Mouse (Mus musculus): ENCODE results near the gene Hrct1. TPM values are rescaled to one million over a fixed set of nuclear protein-coding genes. Genes with fewer than 3 reads are reported as not detected.

Gene Hrct1
- total and polyA plus RNA-seq, 2 experiments from 2014 or later: 1.0 to 1.7 TPM

DNA sequence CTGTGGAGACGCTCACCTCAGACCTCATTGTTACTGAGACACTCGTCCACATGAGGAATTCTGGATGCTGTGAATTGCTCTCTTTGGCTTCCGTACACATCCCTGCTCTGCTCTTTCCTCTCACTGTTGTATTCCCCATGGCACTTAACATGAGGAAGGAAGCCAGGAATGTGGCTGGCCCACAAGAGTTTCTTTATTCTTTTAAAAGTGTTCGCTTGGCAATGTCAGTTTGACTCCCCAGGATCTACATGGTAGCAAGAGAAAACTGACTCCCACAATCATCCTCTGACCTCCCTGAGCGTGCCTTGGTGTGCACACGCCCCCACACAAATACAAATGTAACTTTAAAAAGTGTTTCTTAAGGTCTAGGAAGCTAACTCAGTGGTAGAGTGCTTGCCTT lies 44.6 kb downstream of the Hrct1 start:
- no peaks in the 10 kb centered on the region for H3K27me3 ChIP-seq (ENCODE audit: insufficient read depth, low read length)
- H3K4me2 ChIP-seq (ENCODE audit: low read depth): no peak overlapping the region
- 57% methylated on average over 6 of the region's 6 CpGs for WGBS
- DNase-seq: no peak
- no peak for TF ChIP-seq CTCF (IDR thresholded peaks at IDR 0.05; ENCODE audit: low read depth)
- H3K9me3 ChIP-seq (ENCODE audit: low read length): no peaks in the 10 kb centered on the region
- no peaks in the 10 kb centered on the region for H3K36me3 ChIP-seq (ENCODE audit: insufficient read depth)
- ATAC-seq: no peak
- H3K27ac ChIP-seq (ENCODE audit: low read depth, low read length): no peak overlapping the region
- H3K4me3 ChIP-seq (ENCODE audit: low read depth, low read length): no peak overlapping the region
- no peaks in the 10 kb centered on the region for H3K4me1 ChIP-seq (ENCODE audit: insufficient read depth)
- H3K9ac ChIP-seq: no peak overlapping the region

GRCm38 (mm10) chr4:43772304-43772703 lies 45.3 kb downstream of the Hrct1 start:
- Histone ChIP-seq H3K4me1 (ENCODE audit: insufficient read depth) (no peaks in the 10 kb centered on the region), H3K9me3 (ENCODE audit: low read length) (no peaks in the 10 kb centered on the region), H3K27ac (ENCODE audit: low read depth, low read length) (no peak overlapping the region), H3K27me3 (ENCODE audit: insufficient read depth, low read length) (no peaks in the 10 kb centered on the region), H3K36me3 (ENCODE audit: insufficient read depth) (no peaks in the 10 kb centered on the region), H3K4me2 (ENCODE audit: low read depth) (no peak overlapping the region), H3K9ac (no peak overlapping the region), H3K4me3 (ENCODE audit: low read depth, low read length) (no peak overlapping the region)
- 27% methylated on average over 2 of the region's 2 CpGs for WGBS
- no peak for TF ChIP-seq CTCF (IDR thresholded peaks at IDR 0.05; ENCODE audit: low read depth)
- ATAC-seq (no peak), DNase-seq (no peak)

Other genes starting within 250 kb of the Hrct1 start
- not detected in 2 replicates for gene Sit1, start 243.5 kb upstream of the Hrct1 start, total RNA-seq (2014; rRNA removed)
- not detected in 2 replicates for gene Sit1, start 243.5 kb upstream of the Hrct1 start, polyA plus RNA-seq (2015; fragmentation: Nextera tagmentation; extraction: Ambion mirVana)
- gene Ccdc107, start 234.3 kb upstream of the Hrct1 start, total RNA-seq (2014; rRNA removed): 57.3 and 86.2 TPM in 2 replicates
- 92.2 and 103 TPM in 2 replicates for gene Ccdc107, start 234.3 kb upstream of the Hrct1 start, polyA plus RNA-seq (2015; fragmentation: Nextera tagmentation; extraction: Ambion mirVana)
- 2.9 and 4.5 TPM in 2 replicates for gene Arhgef39, start 227.5 kb upstream of the Hrct1 start, total RNA-seq (2014; rRNA removed)
- gene Arhgef39, start 227.5 kb upstream of the Hrct1 start, polyA plus RNA-seq (2015; fragmentation: Nextera tagmentation; extraction: Ambion mirVana): 3.6 and 3.9 TPM in 2 replicates
- gene Car9, start 220.2 kb upstream of the Hrct1 start, total RNA-seq (2014; rRNA removed): 0.14 and 0.31 TPM in 2 replicates
- 0.65 and 0.70 TPM in 2 replicates for gene Car9, start 220.2 kb upstream of the Hrct1 start, polyA plus RNA-seq (2015; fragmentation: Nextera tagmentation; extraction: Ambion mirVana)
- gene Tpm2, start 203.4 kb upstream of the Hrct1 start, total RNA-seq (2014; rRNA removed): 4.1 and 11.7 TPM in 2 replicates
- gene Tpm2, start 203.4 kb upstream of the Hrct1 start, polyA plus RNA-seq (2015; fragmentation: Nextera tagmentation; extraction: Ambion mirVana): 5.1 and 8.1 TPM in 2 replicates
- 61.9 and 64.4 TPM in 2 replicates for gene Creb3, start 164.9 kb upstream of the Hrct1 start, total RNA-seq (2014; rRNA removed)
- 84.0 and 87.2 TPM in 2 replicates for gene Creb3, start 164.9 kb upstream of the Hrct1 start, polyA plus RNA-seq (2015; fragmentation: Nextera tagmentation; extraction: Ambion mirVana)
- 34.4 and 44.1 TPM in 2 replicates for gene Tln1, start 164.5 kb upstream of the Hrct1 start, total RNA-seq (2014; rRNA removed)
- gene Tln1, start 164.5 kb upstream of the Hrct1 start, polyA plus RNA-seq (2015; fragmentation: Nextera tagmentation; extraction: Ambion mirVana): 66.2 and 80.4 TPM in 2 replicates
- 17.6 and 22.6 TPM in 2 replicates for gene Rgp1, start 148.5 kb upstream of the Hrct1 start, total RNA-seq (2014; rRNA removed)
- gene Rgp1, start 148.5 kb upstream of the Hrct1 start, polyA plus RNA-seq (2015; fragmentation: Nextera tagmentation; extraction: Ambion mirVana): 7.1 and 10.4 TPM in 2 replicates
- 31.6 and 37.7 TPM in 2 replicates for gene Gba2, start 148.3 kb upstream of the Hrct1 start, total RNA-seq (2014; rRNA removed)
- gene Gba2, start 148.3 kb upstream of the Hrct1 start, polyA plus RNA-seq (2015; fragmentation: Nextera tagmentation; extraction: Ambion mirVana): 45.4 and 45.5 TPM in 2 replicates
- gene Msmp, start 142.7 kb upstream of the Hrct1 start, total RNA-seq (2014; rRNA removed): not detected in 2 replicates
- 0.38 and 1.9 TPM in 2 replicates for gene Msmp, start 142.7 kb upstream of the Hrct1 start, polyA plus RNA-seq (2015; fragmentation: Nextera tagmentation; extraction: Ambion mirVana)
- 28.2 and 35.3 TPM in 2 replicates for gene Npr2, start 95.3 kb upstream of the Hrct1 start, total RNA-seq (2014; rRNA removed)
- gene Npr2, start 95.3 kb upstream of the Hrct1 start, polyA plus RNA-seq (2015; fragmentation: Nextera tagmentation; extraction: Ambion mirVana): 7.9 and 9.1 TPM in 2 replicates
- gene Spag8, start 73.6 kb upstream of the Hrct1 start, total RNA-seq (2014; rRNA removed): 5.8 and 6.1 TPM in 2 replicates
- 6.0 and 9.1 TPM in 2 replicates for gene Spag8, start 73.6 kb upstream of the Hrct1 start, polyA plus RNA-seq (2015; fragmentation: Nextera tagmentation; extraction: Ambion mirVana)
- gene Hint2, start 70.7 kb upstream of the Hrct1 start, total RNA-seq (2014; rRNA removed): 53.6 and 61.9 TPM in 2 replicates
- gene Hint2, start 70.7 kb upstream of the Hrct1 start, polyA plus RNA-seq (2015; fragmentation: Nextera tagmentation; extraction: Ambion mirVana): 80.0 and 101 TPM in 2 replicates
- gene Tmem8b, start 58.2 kb upstream of the Hrct1 start, total RNA-seq (2014; rRNA removed): 21.3 and 27.4 TPM in 2 replicates
- 8.2 and 14.1 TPM in 2 replicates for gene Tmem8b, start 58.2 kb upstream of the Hrct1 start, polyA plus RNA-seq (2015; fragmentation: Nextera tagmentation; extraction: Ambion mirVana)
- 0.08 TPM in 1 of 2 replicates, not detected in the other for gene Fam221b, start 58.0 kb upstream of the Hrct1 start, total RNA-seq (2014; rRNA removed)
- gene Fam221b, start 58.0 kb upstream of the Hrct1 start, polyA plus RNA-seq (2015; fragmentation: Nextera tagmentation; extraction: Ambion mirVana): 1.6 TPM in 2 replicates
- gene Olfr70, start 26.4 kb upstream of the Hrct1 start, total RNA-seq (2014; rRNA removed): not detected in 2 replicates
- not detected in 2 replicates for gene Olfr70, start 26.4 kb upstream of the Hrct1 start, polyA plus RNA-seq (2015; fragmentation: Nextera tagmentation; extraction: Ambion mirVana)
- not detected in 2 replicates for gene Olfr71, start 16.9 kb upstream of the Hrct1 start, total RNA-seq (2014; rRNA removed)
- not detected in 2 replicates for gene Olfr71, start 16.9 kb upstream of the Hrct1 start, polyA plus RNA-seq (2015; fragmentation: Nextera tagmentation; extraction: Ambion mirVana)
- gene Spaar, start 2.8 kb downstream of the Hrct1 start, total RNA-seq (2014; rRNA removed): 0.29 and 0.31 TPM in 2 replicates
- 0.25 TPM in 2 replicates for gene Spaar, start 2.8 kb downstream of the Hrct1 start, polyA plus RNA-seq (2015; fragmentation: Nextera tagmentation; extraction: Ambion mirVana)
- gene Olfr159, start 43.8 kb downstream of the Hrct1 start, total RNA-seq (2014; rRNA removed): not detected in 2 replicates
- gene Olfr159, start 43.8 kb downstream of the Hrct1 start, polyA plus RNA-seq (2015; fragmentation: Nextera tagmentation; extraction: Ambion mirVana): not detected in 2 replicates
- gene Olfr156, start 96.7 kb downstream of the Hrct1 start, total RNA-seq (2014; rRNA removed): not detected in 2 replicates
- gene Olfr156, start 96.7 kb downstream of the Hrct1 start, polyA plus RNA-seq (2015; fragmentation: Nextera tagmentation; extraction: Ambion mirVana): not detected in 2 replicates
- gene Olfr157, start 113.0 kb downstream of the Hrct1 start, total RNA-seq (2014; rRNA removed): not detected in 2 replicates
- not detected in 2 replicates for gene Olfr157, start 113.0 kb downstream of the Hrct1 start, polyA plus RNA-seq (2015; fragmentation: Nextera tagmentation; extraction: Ambion mirVana)
- not detected in 2 replicates for gene Olfr155, start 124.4 kb downstream of the Hrct1 start, total RNA-seq (2014; rRNA removed)
- not detected in 2 replicates for gene Olfr155, start 124.4 kb downstream of the Hrct1 start, polyA plus RNA-seq (2015; fragmentation: Nextera tagmentation; extraction: Ambion mirVana)
- gene Reck, start 148.3 kb downstream of the Hrct1 start, total RNA-seq (2014; rRNA removed): 3.5 and 6.5 TPM in 2 replicates
- gene Reck, start 148.3 kb downstream of the Hrct1 start, polyA plus RNA-seq (2015; fragmentation: Nextera tagmentation; extraction: Ambion mirVana): 2.2 and 2.8 TPM in 2 replicates
- gene Glipr2, start 230.2 kb downstream of the Hrct1 start, total RNA-seq (2014; rRNA removed): 25.4 and 25.5 TPM in 2 replicates
- gene Glipr2, start 230.2 kb downstream of the Hrct1 start, polyA plus RNA-seq (2015; fragmentation: Nextera tagmentation; extraction: Ambion mirVana): 22.2 and 22.6 TPM in 2 replicates